Mouse (Mus musculus) heart, embryonic 13.5 days (tissue): ENCODE results near the gene Atp6v0a1. TPM values are rescaled to one million over a fixed set of nuclear protein-coding genes. Genes with fewer than 3 reads are reported as not detected.

Experiments
- ATAC-seq: fragments of 200-750 bp; cut with Nextera tagmentation; 2 replicates; pipeline ENCODE4 v1.8.0; 2017; ENCODE audit warnings: moderate TSS enrichment; ENCODE audit not compliant: insufficient number of reproducible peaks, low FRiP score, low TSS enrichment; ENCODE audit errors: extremely low read depth
- H3K27ac ChIP-seq: fragments of 300-500 bp; sonication (generic); replicated peaks from 2 replicates; pipeline ENCODE4 v1.5.1; 2015; ENCODE audit warnings: moderate library complexity, mild to moderate bottlenecking, inconsistent platforms
- H3K27me3 ChIP-seq: fragments of 300-500 bp; sonication (generic); replicated peaks from 2 replicates; pipeline ENCODE4 v1.6.1; 2015; ENCODE audit warnings: mild to moderate bottlenecking, inconsistent platforms
- H3K36me3 ChIP-seq: fragments of 300-500 bp; sonication (generic); 2 replicates; pipeline ENCODE4 v1.6.1; 2015; ENCODE audit warnings: mild to moderate bottlenecking, inconsistent platforms
- H3K4me1 ChIP-seq: fragments of 300-500 bp; sonication (generic); 2 replicates; pipeline ENCODE4 v1.6.1; 2015; ENCODE audit warnings: inconsistent platforms
- H3K4me2 ChIP-seq: fragments of 300-500 bp; sonication (generic); 2 replicates; pipeline ENCODE4 v1.6.1; 2015; ENCODE audit warnings: inconsistent platforms, mild to moderate bottlenecking, moderate library complexity
- H3K4me3 ChIP-seq: fragments of 300-500 bp; sonication (generic); 2 replicates; pipeline ENCODE4 v1.5.1; 2015; ENCODE audit warnings: moderate library complexity, mild to moderate bottlenecking, inconsistent platforms
- H3K9ac ChIP-seq: fragments of 300-500 bp; sonication (generic); 2 replicates; pipeline ENCODE4 v1.6.1; 2015; ENCODE audit warnings: inconsistent platforms, mild to moderate bottlenecking, moderate library complexity
- H3K9me3 ChIP-seq: fragments of 300-500 bp; sonication (generic); 2 replicates; pipeline ENCODE4 v1.6.1; 2016; ENCODE audit warnings: inconsistent platforms
- WGBS: fragments of 180-500 bp; shearing (Covaris S2); methylation state at CpG from one replicate; pipeline ENCODE4 v1.1.7; 2015; ENCODE audit warnings: mixed read lengths; 5-methylcytosine and 5-hydroxymethylcytosine counted together
- polyA plus RNA-seq: library from polyadenylated mRNA; unstranded; fragments of >200 nt; fragmentation: Nextera tagmentation; extraction: Ambion mirVana; gene quantifications from 2 replicates; pipeline ENCODE4 v1.2.1, GENCODE M21; 2015

The Atp6v0a1 gene
- 54.9 and 58.1 TPM in 2 replicates for polyA plus RNA-seq

DNA sequence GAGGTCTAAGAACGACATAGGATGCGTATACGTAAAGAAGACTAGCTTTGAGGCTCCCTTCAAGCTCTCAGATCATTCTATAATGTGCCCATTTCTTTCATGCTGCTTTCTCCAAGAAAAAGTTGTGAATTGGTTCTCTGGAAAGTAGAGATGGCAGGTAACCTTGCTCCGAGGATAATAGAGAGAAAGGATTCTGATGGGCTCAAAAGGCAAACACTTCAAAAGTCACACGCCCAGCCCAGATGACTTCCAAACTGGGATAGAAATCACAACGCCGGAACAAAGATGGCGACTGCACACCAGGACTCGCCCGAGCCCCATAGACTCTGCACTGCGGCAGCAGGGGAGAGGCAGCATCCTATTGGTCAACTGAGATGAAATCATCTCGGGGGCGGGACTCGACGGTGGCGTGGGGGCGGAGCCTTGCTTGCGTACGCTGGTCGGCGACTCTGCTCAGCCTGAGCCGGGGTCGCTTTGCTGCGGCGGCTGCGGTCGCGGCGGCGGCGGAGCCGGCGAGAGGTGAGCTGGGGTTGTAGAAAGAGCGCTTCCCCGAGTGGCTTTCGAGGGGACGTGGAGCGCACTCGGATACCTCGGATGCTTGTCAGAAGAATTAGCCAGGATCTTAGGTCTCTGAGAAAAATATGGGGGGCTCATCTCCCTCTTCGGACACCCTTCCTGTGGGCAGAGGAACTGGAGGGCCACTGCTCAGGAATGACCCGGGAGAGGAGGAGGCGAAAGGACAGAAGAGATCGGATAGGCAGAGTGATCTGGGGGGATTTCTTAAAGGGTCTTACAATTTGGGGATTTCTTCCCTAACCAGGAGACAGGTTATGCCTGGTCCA is at the start of gene Atp6v0a1:
TSS of gene Atp6v0a1 (plus strand) at position 407 of the 842 bp plus-strand sequence.
- Histone ChIP-seq H3K36me3 (peaks cover 26% of the 10 kb centered on the region), H3K27ac (peak within 1 kb of the TSS; percentile 92), H3K4me3 (peak within 1 kb of the TSS; percentile 81), H3K4me1 (peaks cover 31% of the 10 kb centered on the region), H3K4me2 (peak within 1 kb of the TSS; percentile 94), H3K9ac (peak within 1 kb of the TSS; percentile 93), H3K9me3 (no peaks in the 10 kb centered on the region), H3K27me3 (no peaks in the 10 kb centered on the region)
- WGBS = under 1% methylated on average over 44 of the region's 44 CpGs
- peak; percentile 99 for ATAC-seq

DNA sequence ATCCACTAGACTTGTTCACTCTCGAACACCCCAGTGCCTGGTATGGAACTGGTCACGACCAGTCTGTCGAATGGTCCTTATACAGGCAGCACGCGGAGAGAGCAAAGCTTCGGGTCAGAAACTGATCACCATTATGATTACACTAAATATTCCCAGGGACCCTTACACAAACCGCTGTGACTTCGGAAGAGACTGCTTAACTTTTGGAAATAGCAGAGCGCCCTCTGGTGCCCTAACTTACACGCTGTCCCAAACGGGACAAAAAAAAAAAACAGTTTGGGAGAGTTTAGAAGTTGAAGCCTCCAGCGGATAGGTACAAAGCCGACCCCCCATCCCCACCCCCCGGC is 49.8 kb upstream of the Atp6v0a1 start:
- Histone ChIP-seq H3K27ac (peak overlapping the region; percentile 81; the same call in 1 of the 2 replicates), H3K4me3 (peak overlapping the region; percentile 11; the same call in 1 of the 2 replicates), H3K9ac (peak overlapping the region; percentile 60), H3K9me3 (no peaks in the 10 kb centered on the region), H3K4me1 (peaks cover 72% of the 10 kb centered on the region), H3K36me3 (peaks cover 74% of the 10 kb centered on the region), H3K27me3 (0 out of 2 replicates have a peak, but pooled peaks cover 9% of the 10 kb centered on the region), H3K4me2 (peak overlapping the region; percentile 53)
- WGBS = 8% methylated on average over 14 of the region's 14 CpGs
- ATAC-seq = no peak

DNA sequence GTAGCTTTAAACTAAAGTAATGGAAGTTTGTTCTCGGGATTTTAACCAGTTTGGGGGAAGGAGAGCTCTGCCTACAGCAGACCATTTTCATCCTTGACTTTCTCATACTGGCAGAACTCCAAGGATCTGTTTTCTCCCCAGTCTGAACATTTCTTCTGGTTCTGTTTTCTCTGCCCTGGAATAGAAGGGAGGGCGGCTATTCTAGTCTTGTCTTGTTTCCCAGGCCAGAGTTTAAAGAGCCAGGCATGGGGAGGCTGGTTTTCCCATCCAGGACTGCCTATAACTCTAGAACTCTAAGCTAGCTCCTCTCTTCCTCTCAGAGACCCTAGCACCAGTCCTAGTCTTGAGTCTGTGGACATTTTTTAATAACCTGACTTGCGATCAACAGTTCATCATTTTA is 49.4 kb upstream of the Atp6v0a1 start:
- Histone ChIP-seq H3K4me3 (0 out of 2 replicates have a peak overlapping the region, but pooled peaks have one; percentile 11), H3K36me3 (peaks cover 77% of the 10 kb centered on the region)
- ATAC-seq = no peak

DNA sequence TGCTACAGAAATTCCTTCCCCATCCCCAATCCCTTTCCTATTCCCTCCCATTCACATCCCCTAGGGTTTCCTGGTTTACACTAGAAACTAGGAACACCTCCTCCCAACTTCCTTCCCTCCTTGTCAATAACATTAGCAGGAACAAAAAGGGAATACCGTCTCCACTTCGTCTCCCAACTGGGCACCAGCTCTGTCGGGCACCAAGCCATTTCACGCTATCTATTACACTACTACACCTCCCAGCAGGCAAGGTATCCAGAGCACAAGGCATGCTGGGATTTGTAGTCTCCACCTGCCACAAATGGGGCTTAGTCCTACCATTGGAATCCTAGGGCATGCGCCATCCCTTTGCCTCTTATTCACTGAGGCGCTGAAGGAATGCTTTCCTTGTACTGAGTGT is 48.7 kb upstream of the Atp6v0a1 start:
- Histone ChIP-seq H3K9me3 (no peaks in the 10 kb centered on the region), H3K4me2 (peak overlapping the region; percentile 53), H3K4me1 (peaks cover 83% of the 10 kb centered on the region), H3K9ac (peak overlapping the region; percentile 60), H3K4me3 (no peak overlapping the region), H3K27ac (peak overlapping the region; percentile 81), H3K36me3 (peaks cover 77% of the 10 kb centered on the region), H3K27me3 (0 out of 2 replicates have a peak, but pooled peaks cover 9% of the 10 kb centered on the region)
- ATAC-seq = peak; percentile 27; the same call in 1 of the 2 replicates
- 10% methylated on average over 6 of the region's 6 CpGs for WGBS

More for the DNA sequence above, 49.4 kb upstream of the Atp6v0a1 start:
- Histone ChIP-seq H3K9ac (peak overlapping the region; percentile 60), H3K27ac (peak overlapping the region; percentile 81), H3K9me3 (no peaks in the 10 kb centered on the region), H3K4me2 (peak overlapping the region; percentile 53), H3K27me3 (0 out of 2 replicates have a peak, but pooled peaks cover 9% of the 10 kb centered on the region), H3K4me1 (peaks cover 76% of the 10 kb centered on the region)
- 29% methylated on average over 3 of the region's 3 CpGs for whole genome bisulfite sequencing

DNA sequence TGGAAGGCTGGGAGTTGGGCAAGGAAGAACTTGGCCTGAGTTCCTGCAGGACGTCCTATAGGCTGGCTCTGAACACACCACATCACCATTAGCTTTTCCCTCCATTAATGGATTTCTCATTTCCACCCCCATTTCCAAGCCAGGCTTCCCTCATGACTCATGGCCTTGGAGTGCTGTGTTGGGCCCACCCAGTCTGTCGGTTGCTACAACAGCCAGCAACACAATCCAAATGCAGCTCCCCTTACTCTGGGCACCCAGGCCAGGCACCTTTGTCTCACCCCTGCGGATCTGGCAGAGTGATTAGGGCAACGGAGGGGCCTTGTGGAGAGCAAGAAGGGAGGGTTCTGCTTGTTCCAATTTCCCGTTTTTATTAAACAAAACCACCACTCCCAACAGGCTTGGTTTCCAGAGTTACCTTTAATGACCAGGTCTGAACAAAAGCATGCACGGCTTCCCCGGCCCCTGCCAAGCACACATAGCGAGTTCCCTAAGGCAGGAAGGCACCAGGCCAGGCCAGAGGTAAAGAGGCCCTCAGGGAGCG is 46.8 kb upstream of the Atp6v0a1 start:
- Histone ChIP-seq H3K4me2 (peak overlapping the region; percentile 7), H3K27ac (peak overlapping the region; percentile 84), H3K4me3 (0 out of 2 replicates have a peak overlapping the region, but pooled peaks have one; percentile 3), H3K4me1 (peaks cover 100% of the 10 kb centered on the region), H3K27me3 (0 out of 2 replicates have a peak, but pooled peaks cover 9% of the 10 kb centered on the region), H3K9me3 (no peaks in the 10 kb centered on the region), H3K9ac (peak overlapping the region; percentile 67), H3K36me3 (peaks cover 71% of the 10 kb centered on the region)
- ATAC-seq = peak; percentile 33; the same call in 1 of the 2 replicates
- WGBS = 47% methylated on average over 9 of the region's 9 CpGs

DNA sequence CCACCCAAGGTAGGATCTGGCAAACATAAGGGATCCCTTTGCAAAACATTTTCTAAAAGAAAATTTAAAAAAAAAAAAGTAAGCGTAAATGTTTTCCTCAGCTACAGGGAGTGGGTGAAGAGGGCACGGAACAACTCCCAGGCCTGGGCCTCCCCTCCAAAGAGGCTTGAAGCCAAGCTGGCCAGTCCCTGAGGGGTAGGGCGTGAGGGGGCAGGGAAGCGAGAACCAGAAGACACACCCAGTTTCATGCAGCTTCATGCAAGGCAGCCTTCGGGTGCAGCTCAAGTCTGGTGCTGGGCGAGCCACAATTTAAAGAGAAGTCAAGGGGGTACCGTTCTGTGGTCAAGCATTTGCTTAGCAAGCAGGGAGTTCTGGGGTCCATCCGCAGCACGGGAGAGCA is 45.6 kb upstream of the Atp6v0a1 start:
- 0 out of 2 replicates have a peak, but pooled peaks cover 5% of the 10 kb centered on the region for H3K27me3 ChIP-seq
- H3K9ac ChIP-seq = peak overlapping the region; percentile 67
- H3K9me3 ChIP-seq = no peaks in the 10 kb centered on the region
- no peak overlapping the region for H3K4me2 ChIP-seq
- no peak for ATAC-seq
- H3K4me1 ChIP-seq = peaks cover 100% of the 10 kb centered on the region
- no peak overlapping the region for H3K4me3 ChIP-seq
- peak overlapping the region; percentile 84 for H3K27ac ChIP-seq
- peaks cover 58% of the 10 kb centered on the region for H3K36me3 ChIP-seq
- 67% methylated on average over 9 of the region's 9 CpGs for WGBS

DNA sequence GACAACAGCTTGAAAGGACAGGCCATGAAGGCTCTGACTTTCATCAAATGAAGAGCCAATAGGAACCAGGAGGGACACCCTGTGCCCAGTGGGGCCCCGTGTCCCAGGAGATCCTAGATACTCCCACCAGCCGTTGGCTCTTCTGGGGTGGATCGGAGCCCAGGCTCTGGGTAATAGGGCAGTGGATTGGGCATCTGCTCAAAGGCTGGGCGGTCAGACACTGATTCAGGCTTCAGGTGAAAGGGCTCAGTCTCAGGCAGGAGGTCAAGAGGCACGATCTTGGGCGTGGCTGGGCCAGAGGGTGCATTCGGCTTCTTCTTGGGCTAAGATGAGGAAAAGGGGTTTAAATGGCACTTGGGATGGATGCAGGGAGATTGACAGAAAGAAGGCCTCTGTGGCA is 45.1 kb upstream of the Atp6v0a1 start:
- Histone ChIP-seq H3K4me2 (no peak overlapping the region), H3K9ac (peak overlapping the region; percentile 67), H3K4me1 (peaks cover 94% of the 10 kb centered on the region), H3K4me3 (no peak overlapping the region), H3K27me3 (no peaks in the 10 kb centered on the region), H3K9me3 (no peaks in the 10 kb centered on the region), H3K27ac (peak overlapping the region; percentile 84), H3K36me3 (peaks cover 53% of the 10 kb centered on the region)
- ATAC-seq = no peak
- WGBS = 79% methylated on average over 7 of the region's 7 CpGs

DNA sequence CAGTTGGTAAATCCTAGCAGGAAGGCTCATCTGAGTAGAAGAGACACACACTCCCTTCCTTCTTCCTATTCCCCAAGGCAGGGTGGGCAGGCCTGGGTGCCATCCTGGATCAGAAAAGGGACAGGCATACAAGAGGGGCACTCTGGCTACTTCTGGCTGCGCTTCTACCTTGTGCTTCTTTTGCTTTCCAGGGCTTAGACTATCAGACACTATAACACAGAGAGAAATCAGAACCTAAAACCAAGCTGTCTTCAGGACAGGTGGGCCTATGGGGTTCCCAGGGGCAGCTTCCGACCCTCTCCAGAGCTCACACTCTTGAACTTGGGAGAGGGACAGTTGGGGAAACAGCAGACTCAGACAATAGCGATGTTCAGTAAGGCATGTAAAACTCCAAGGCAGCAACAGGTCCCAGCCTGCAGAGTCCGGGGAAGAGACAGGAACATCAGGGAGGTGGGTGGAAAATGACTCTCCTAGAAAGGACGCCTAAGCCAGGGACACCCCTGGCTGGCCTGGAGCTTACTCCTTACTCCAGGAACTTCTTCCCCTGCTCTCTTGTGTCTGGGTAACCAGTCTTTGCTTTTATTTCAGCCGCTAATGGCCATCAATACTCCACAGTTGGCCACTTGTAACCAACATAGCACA is 44.2 kb upstream of the Atp6v0a1 start:
- Histone ChIP-seq H3K9me3 (no peaks in the 10 kb centered on the region), H3K36me3 (peaks cover 52% of the 10 kb centered on the region), H3K4me1 (peaks cover 86% of the 10 kb centered on the region), H3K27me3 (no peaks in the 10 kb centered on the region), H3K9ac (peak overlapping the region; percentile 99), H3K27ac (peak overlapping the region; percentile 98), H3K4me2 (peak overlapping the region; percentile 79), H3K4me3 (0 out of 2 replicates have a peak overlapping the region, but pooled peaks have one; percentile 85)
- ATAC-seq = no peak
- 70% methylated on average over 6 of the region's 6 CpGs for WGBS

DNA sequence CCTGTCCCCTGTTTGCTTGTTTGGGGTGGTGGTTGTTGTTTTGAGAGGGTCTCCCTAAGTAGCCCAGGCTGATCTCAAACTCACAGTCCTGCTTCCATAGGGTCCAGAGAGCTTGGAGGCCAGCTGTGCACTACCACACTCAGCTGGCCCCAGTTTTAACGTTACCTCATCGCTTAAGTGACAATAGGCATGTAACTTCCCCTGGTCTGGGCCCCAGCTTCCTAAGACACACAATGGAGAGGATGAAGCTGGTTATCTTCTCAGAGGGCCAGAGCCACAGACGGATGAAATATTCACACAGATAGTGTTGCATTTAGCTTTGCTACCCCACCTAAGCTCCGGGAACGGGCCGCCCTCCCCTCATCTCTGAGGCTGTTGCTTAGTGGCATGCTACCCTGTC is 43.5 kb upstream of the Atp6v0a1 start:
- peaks cover 79% of the 10 kb centered on the region for H3K4me1 ChIP-seq
- peak overlapping the region; percentile 85 for H3K4me3 ChIP-seq
- H3K9ac ChIP-seq = peak overlapping the region; percentile 99
- 29% methylated on average over 6 of the region's 6 CpGs for WGBS
- no peaks in the 10 kb centered on the region for H3K9me3 ChIP-seq
- peaks cover 52% of the 10 kb centered on the region for H3K36me3 ChIP-seq
- ATAC-seq = no peak
- H3K27ac ChIP-seq = peak overlapping the region; percentile 98
- peak overlapping the region; percentile 79 for H3K4me2 ChIP-seq
- no peaks in the 10 kb centered on the region for H3K27me3 ChIP-seq

DNA sequence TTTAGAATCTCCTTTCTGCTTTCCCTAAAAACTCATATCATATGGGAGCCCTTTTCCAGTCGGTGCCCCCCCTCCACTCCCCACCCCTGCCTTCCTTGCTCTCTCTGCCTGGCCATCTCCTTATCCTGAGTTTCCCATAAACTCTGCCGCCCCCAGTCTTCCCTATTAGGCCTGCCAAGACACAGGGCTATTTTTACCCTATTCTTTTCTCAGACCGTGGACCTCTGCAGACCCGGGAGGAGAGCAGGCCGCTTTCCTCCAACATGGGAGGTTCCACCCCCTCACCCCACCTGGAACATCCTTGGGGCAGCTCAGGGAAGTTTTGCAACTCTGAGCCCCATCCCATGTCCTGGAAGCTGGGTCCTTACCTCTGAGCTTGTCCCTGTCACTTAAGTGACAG is 41.9 kb upstream of the Atp6v0a1 start:
- H3K4me2 ChIP-seq = peak overlapping the region; percentile 79
- H3K9me3 ChIP-seq = no peaks in the 10 kb centered on the region
- peak overlapping the region; percentile 85 for H3K4me3 ChIP-seq
- H3K4me1 ChIP-seq = peaks cover 75% of the 10 kb centered on the region
- no peak for ATAC-seq
- peaks cover 44% of the 10 kb centered on the region for H3K36me3 ChIP-seq
- no peaks in the 10 kb centered on the region for H3K27me3 ChIP-seq
- WGBS = 13% methylated on average over 5 of the region's 5 CpGs
- H3K9ac ChIP-seq = peak overlapping the region; percentile 99
- H3K27ac ChIP-seq = peak overlapping the region; percentile 98

DNA sequence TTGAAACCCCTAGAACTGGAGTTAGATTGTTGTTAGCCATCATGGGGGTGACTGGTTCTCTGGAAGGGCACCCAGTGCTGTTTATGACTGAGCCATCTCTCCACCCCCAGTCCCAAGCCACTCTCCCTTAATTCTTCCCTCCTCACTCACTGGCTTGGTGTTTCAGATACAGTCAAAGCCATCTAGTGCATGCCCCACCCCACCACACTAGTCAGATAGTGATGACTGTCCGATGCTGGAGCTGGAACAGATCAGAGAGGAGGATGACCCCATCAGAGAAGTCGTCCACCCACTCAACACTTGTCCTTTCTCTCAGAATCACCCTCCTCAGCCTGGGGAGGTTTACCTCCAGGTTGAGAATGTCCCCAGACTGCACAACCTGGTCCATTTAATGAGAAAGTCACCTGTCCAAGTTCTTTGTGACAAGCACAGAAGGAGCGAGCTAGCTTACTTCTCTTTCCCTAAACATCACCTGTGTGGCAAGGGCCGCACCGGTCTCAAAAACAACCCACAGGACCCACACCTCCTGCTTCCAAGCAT is 41.3 kb upstream of the Atp6v0a1 start:
- Histone ChIP-seq H3K9ac (peak overlapping the region; percentile 99), H3K4me1 (peaks cover 69% of the 10 kb centered on the region), H3K27ac (peak overlapping the region; percentile 98), H3K4me3 (peak overlapping the region; percentile 85), H3K4me2 (peak overlapping the region; percentile 79), H3K27me3 (no peaks in the 10 kb centered on the region), H3K9me3 (no peaks in the 10 kb centered on the region), H3K36me3 (peaks cover 38% of the 10 kb centered on the region)
- ATAC-seq = no peak
- 48% methylated on average over 5 of the region's 5 CpGs for WGBS
